In genomic region chr4:120215915-120216591, GRCm38 (mm10) we compare ENCODE assay signal across 8 mouse cellular contexts. TPM values are rescaled to one million over a fixed set of nuclear protein-coding genes. Genes with fewer than 3 reads are reported as not detected.
A peak's percentile ranks its signal among the peaks of the same experiment; 100 is the strongest.
DNase-seq lines count a peak whose midpoint lies in the region.

No protein-coding gene starts in this region.

- DNase-seq in A20 (ENCODE audit: low read depth, low spot score) (peak; percentile 52), MN1 (ENCODE audit: low spot score) (peak; percentile 54)
- DNase-seq in cerebellum, postnatal 14 days: peak; percentile 81 to 86
- peak; percentile 54 to 72 for DNase-seq in frontal cortex, postnatal 36 days (ENCODE audit: low spot score in 2 of 2)
- peak; percentile 15 to 76 for DNase-seq in kidney, postnatal 36 days
- DNase-seq in lung, postnatal 25 days (ENCODE audit: low spot score): peak; percentile 37
- peak; percentile 70 to 75 for DNase-seq in right cerebral cortex, adult 2 months (ENCODE audit: low spot score in 2 of 2)
- no peak for DNase-seq in urinary bladder, adult 2 months (ENCODE audit: low spot score)

RNA-seq across cellular contexts. Expression of gene Edn2, which starts 55.0 kb away (rescaled TPM):
- polyA plus RNA-seq in urinary bladder, adult 2 months (2012; rRNA removed): 0.10 and 0.24 TPM in 2 replicates
